Mouse (Mus musculus) spleen, postnatal 0 days (tissue): ENCODE results near the gene Yipf3. TPM values are rescaled to one million over a fixed set of nuclear protein-coding genes. Genes with fewer than 3 reads are reported as not detected.

Experiments
- microRNA counts: library from miRNA; unstranded; fragments of <30 nt; microRNA quantifications from one replicate; lab custom pipeline; 2015
- polyA plus RNA-seq: library from polyadenylated mRNA; unstranded; fragments of >200 nt; fragmentation: Nextera tagmentation; extraction: Ambion mirVana; gene quantifications from 2 replicates; pipeline ENCODE4 v1.2.1, GENCODE M21; 2015

The Yipf3 gene
- polyA plus RNA-seq: 57.2 and 72.5 TPM in 2 replicates

GRCm38 (mm10) chr17:46247512-46248188 lies at the start of gene Yipf3, which contains the start of gene Polr1c:
Gene Yipf3, plus strand, starts transcription at chr17:46248080.
Gene Polr1c, minus strand, starts transcription at chr17:46248054.

GRCm38 (mm10) chr17:46202421-46203071 lies 45.3 kb upstream of the Yipf3 start, which contains the start of the genes Polh and Xpo5:
Gene Polh, minus strand, starts transcription at chr17:46202645.
Gene Xpo5, plus strand, starts transcription at chr17:46202782.

GRCm38 (mm10) chr17:46253452-46254084 lies 5.7 kb downstream of the Yipf3 start, which contains the start of gene Lrrc73:
Gene Lrrc73, plus strand, starts transcription at chr17:46253531.

GRCm38 (mm10) chr17:46282483-46283123 lies 34.7 kb downstream of the Yipf3 start, which contains the start of gene Tjap1:
Gene Tjap1, minus strand, starts transcription at chr17:46283026.

GRCm38 (mm10) chr17:46297364-46298219 lies 49.7 kb downstream of the Yipf3 start, which contains the start of gene Dlk2:
Gene Dlk2, plus strand, starts transcription at chr17:46297421.

MicroRNAs encoded within 50 kb of the gene (microRNA counts, 519-probe panel; counts per million panel counts)
- microRNA mmu-miR-693-3p (lab: Ali Mortazavi, UCI) (88.3 counts per million), microRNA mmu-miR-693-5p (lab: Ali Mortazavi, UCI) (88.3 counts per million)

Other genes starting within 250 kb of the Yipf3 start
- 4.3 and 5.8 TPM in 2 replicates for gene Vegfa, start 215.7 kb upstream of the Yipf3 start, polyA plus RNA-seq
- 77.6 and 81.4 TPM in 2 replicates for gene Mrps18a, start 137.1 kb upstream of the Yipf3 start, polyA plus RNA-seq
- gene Rsph9, start 103.9 kb upstream of the Yipf3 start, polyA plus RNA-seq: 2.0 and 2.7 TPM in 2 replicates
- 42.7 and 48.3 TPM in 2 replicates for gene Mad2l1bp, start 94.5 kb upstream of the Yipf3 start, polyA plus RNA-seq
- 41.0 and 41.4 TPM in 2 replicates for gene Gtpbp2, start 87.0 kb upstream of the Yipf3 start, polyA plus RNA-seq
- 21.5 and 23.3 TPM in 2 replicates for gene Polh, start 45.4 kb upstream of the Yipf3 start, polyA plus RNA-seq
- gene Xpo5, start 45.3 kb upstream of the Yipf3 start, polyA plus RNA-seq: 17.3 and 18.1 TPM in 2 replicates
- 51.1 and 52.9 TPM in 2 replicates for gene Polr1c, start within 50 bp of the Yipf3 start, polyA plus RNA-seq
- 0.12 and 0.13 TPM in 2 replicates for gene Lrrc73, start 5.5 kb downstream of the Yipf3 start, polyA plus RNA-seq
- 12.8 and 13.7 TPM in 2 replicates for gene Tjap1, start 34.9 kb downstream of the Yipf3 start, polyA plus RNA-seq
- 0.11 and 0.14 TPM in 2 replicates for gene Dlk2, start 49.3 kb downstream of the Yipf3 start, polyA plus RNA-seq
- gene Abcc10, start 80.3 kb downstream of the Yipf3 start, polyA plus RNA-seq: 2.1 and 2.7 TPM in 2 replicates
- gene Zfp318, start 135.7 kb downstream of the Yipf3 start, polyA plus RNA-seq: 2.9 and 3.3 TPM in 2 replicates
- 0.33 TPM in 1 of 2 replicates, not detected in the other for gene Crip3, start 180.8 kb downstream of the Yipf3 start, polyA plus RNA-seq
- gene Slc22a7, start 190.4 kb downstream of the Yipf3 start, polyA plus RNA-seq: not detected in 2 replicates
- not detected in 2 replicates for gene Ttbk1, start 239.6 kb downstream of the Yipf3 start, polyA plus RNA-seq
- gene Dnph1, start 248.6 kb downstream of the Yipf3 start, polyA plus RNA-seq: 27.4 and 31.3 TPM in 2 replicates